Mouse (Mus musculus): ENCODE measurements around the gene Camkv.

Camkv gene

DNA sequence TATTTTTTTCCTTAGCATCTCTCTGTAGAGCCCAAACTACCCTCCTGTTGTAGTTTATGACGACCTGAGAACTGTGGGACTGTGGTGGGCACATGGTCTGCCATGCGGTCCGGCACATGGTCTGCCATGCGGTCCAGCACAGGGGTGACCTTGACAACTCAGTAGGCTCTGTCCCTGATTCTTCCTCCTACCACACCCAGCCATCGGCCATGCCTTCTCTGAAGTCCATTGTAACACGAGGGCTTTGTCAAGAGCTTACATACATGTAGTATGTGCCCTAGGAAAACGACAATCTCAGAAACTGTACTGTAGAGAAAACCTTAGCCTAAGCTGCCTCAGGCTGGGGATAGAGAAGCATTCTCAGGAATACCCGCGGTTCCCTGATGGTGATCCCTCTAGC, 29.2 kb downstream of the Camkv start:
- DNase-seq = no peak

DNA sequence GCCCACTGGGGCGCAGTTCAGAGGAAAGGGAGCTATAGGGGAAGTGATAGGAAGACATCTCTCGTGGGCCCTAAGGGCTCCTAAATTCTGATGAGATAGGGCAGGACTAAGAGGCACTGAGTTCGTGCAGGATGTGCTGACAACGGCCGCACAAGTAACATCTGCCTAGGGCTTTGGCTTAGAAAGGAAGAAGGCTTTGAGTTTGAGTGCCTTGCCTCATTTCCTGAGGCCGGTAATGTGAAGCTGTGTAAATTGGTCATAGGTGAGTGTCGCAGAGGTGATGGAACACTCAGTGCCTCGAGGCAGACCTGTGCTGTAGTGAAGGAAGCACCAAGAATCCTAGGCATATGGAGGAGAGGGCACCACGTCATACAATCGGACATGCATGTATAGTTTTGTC, 31.2 kb downstream of the Camkv start:
- no peak for DNase-seq

DNA sequence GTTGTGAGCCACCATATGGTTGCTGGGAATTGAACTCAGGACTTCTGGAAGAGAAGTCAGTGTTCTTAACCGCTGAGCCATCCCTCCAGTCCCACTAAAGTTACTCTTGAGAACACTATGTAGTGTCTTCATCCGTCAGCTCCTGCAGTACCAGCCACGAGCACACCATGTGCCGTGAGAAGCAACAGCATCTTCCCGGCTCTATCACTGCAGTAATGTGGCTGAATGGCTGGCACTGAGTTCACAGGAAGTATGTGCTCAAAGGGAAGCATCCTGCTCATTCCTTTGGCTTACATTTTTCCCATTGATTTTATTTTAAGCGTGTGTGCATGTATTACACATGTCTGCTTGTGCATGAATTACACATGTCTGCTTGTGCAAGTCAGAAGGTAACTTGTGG, 32.0 kb downstream of the Camkv start:
- DNase-seq = no peak

DNA sequence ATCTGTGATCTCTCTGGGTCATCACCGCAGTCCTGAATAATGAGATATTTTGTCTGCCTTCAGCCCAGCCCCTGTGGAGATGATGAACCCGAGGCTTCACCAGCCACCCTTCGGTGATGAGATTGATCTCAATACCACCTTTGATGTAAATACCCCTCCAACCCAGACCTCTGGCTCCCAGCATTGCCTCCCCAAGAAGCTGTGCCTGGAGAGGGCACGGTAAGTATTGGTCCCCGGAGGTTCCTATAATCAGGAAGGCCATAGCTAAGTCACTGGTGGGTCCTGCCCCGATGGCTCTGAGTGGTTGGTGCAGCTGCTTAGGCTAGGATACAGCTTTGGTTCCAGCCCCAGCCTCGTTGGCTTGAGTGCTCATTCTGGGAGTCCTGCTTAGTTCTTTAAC, 33.1 kb downstream of the Camkv start:
- no peak for DNase-seq

DNA sequence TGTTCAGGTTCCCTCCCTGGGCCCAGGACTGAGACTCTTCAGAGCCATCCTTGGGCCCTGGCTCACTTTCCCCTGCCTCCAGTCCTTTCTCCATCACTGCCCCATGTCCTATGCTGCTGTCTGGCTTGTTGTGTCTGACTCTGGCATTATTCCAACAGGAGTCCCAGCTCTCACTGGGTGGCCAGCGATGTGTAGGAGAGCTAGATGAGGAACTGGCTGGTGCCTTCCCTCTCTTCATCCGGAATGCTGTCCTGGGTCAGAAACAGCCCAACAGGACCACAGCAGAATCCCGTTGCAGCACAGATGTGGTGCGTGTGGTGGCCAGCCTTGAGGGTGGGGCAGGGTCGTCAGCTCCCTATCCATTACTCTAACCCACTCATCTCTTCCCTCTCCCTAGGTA, 34.8 kb downstream of the Camkv start:
- DNase-seq = no peak

DNA sequence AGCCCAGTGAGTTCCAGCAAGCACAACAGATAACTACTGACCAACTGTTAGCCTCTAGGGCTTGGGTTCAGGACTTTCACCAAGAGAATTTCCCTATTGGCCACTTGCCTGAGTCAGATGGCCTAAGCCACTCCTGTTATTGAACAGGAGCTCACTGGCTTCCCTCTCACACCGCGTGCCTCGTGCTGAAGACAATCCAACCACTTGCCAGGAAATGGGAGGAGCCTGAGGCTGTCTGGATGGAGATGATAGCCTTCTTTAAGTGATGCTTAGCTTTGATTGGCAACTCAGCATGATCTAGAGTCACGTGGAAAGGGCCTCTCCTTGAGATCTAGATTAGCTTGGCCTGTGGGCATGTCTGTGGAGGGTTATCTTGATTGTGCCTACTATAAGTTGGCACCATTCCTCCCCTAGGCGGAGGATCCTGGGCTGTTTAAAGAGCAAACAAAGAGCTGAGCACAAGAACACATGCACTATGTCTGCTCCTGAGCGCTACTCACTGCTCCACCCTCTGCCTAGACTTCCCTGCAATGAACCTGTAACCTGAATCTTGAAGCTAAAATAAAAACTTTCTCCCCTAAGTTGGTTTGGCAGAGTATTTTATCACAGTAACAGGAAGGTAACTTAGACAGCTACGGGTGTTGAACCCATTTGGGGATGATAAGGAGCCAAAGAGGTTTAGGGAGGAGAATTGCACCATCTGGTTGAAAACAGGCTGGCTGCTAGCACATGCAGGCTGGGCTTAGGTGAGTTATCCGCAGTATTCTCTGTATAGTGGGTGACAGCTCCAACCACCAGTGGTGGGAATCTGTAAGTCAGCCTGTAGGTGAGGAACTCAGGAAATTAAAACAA, 36.4 kb downstream of the Camkv start:
- no peak for DNase-seq

DNA sequence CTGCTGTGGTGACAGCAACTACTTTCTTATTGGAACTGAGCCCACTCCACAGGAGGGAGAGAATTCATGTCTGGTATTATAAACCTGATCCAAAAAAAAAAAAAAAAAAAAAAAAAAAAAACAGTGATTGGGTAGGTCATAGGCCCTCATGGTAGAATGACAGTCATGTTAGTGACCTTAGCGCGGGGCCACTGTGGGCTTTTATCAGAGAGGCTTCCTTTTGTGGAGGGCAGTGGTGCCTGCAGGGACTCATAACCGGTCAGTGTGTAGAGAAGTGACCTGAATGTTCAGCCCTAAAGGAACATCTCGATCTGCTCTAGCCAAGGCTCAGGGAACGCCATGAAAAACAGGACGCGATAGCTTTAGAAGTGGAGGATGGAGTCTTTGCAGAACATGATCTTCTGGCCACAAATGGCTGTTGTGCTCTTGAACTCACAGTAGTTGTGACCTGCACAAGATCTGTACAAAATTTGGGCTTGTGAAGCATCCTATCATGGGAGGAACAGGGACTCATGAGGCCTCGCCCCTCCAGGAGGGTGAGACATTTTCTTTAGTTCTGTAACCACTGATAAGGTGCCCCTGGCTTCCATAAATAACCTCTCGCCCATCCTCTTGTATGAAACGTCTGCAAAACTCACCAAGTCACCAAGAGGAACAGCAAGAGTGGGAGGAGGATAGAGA, 39.2 kb downstream of the Camkv start:
- DNase-seq = no peak

DNA sequence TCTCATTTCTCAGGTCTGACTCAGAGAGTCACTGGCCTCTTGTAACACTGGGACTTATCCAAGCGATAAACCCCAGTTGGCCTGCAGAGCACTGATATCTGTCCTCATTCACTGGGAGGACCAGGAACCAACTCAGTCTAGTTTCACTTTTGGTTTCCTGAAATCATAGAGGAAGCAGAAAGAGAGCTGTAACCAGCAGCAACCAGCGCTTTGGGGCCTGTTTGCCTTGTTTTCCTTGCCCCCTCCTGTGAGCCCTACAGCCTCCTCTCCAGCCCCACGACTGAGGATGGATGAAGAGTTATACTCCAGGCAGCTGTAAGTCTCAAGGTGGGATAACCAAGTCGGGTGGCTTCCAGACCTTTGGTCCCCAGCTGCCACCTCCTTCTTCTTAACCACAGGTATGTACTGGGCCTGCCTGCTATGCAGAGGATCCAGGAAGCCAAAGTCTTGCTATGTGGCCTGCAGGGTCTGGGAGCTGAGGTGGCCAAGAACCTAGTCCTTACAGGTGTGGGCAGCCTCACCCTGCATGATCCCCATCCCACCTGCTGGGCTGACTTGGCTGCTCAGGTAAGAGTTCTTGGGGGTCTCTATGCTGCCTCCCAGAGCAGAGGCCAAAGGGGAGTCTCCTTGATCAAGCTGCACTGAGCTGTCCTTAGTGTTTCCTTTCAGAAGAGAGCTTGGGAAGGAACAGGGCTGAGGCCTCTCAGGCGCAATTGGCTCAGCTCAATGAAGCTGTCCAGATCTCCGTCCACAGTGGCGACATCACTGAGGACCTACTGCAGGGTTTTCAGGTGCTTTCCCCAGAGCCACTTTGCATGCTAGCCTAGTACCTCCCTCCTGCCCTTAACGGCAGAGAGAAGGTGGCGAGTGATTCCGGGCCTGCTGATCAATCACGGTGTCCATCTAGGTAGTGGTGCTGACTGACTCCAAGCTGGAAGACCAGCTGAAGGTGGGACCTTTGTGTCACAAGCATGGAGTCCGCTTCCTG, 40.2 kb downstream of the Camkv start, which contains the start of gene Uba7:
Uba7 (plus strand) TSS at position 107 of the 988 bp plus-strand sequence.
- DNase-seq = no peak

DNA sequence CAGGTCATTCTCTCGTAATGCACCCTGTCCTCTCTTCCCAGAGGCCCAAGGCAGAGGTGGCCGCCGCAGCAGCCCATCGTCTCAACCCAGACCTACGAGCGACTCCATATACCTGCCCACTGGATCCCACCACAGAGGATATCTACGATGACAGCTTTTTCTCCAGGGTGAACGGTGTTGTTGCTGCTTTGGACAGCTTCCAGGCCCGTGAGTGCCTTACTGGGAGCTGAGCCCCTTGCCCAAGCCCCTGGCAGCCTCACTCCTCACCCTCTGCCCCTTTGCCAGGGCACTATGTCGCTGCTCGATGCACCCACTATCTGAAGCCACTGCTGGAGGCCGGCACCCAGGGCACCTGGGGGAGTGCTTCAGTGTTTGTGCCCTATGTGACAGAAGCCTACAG, 43.3 kb downstream of the Camkv start:
- no peak for DNase-seq

DNA sequence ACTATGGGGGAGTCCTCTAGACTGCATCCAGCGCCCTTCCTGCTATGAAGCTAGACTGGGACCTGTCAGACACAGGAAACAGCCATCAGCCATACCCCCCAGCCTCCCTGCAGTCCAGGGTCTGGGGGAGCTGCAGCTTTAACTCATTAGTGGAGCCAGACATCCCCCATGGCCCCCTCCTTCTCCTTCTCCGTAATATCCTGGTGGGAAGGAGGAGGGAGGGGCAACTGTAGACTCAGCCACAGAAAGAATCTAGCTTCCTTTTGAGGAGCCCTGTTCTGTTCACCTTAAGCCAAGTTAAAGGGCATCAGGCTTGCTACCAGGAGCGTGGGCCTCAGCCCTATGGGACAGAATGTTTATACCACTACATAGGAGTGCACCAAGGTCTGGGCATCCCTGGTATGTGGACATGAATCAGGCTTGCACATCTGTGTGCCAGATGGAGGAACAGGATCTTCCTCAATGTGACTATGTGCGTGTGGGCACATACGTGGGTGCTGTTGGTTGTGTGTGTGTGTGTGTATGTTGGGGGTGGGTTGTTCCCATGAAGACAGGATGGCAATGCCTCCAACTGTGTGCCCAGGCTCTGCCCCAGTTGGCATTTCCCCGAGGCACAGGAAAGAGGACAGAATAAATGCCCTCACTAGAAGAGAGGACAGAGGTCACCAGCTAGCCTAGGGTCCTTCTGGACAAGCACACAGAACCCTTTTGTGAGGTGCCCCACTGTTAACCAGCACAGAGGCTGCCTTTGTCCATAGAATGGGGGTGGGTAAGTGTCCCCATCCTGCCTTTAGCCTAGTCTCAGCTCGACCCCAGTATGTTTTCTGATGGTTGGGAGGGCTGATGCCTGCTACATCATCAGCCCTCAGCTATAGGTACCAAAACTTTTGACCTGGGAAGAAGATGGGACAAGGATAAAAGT, 46.5 kb downstream of the Camkv start:
- peak; percentile 89 for DNase-seq

DNA sequence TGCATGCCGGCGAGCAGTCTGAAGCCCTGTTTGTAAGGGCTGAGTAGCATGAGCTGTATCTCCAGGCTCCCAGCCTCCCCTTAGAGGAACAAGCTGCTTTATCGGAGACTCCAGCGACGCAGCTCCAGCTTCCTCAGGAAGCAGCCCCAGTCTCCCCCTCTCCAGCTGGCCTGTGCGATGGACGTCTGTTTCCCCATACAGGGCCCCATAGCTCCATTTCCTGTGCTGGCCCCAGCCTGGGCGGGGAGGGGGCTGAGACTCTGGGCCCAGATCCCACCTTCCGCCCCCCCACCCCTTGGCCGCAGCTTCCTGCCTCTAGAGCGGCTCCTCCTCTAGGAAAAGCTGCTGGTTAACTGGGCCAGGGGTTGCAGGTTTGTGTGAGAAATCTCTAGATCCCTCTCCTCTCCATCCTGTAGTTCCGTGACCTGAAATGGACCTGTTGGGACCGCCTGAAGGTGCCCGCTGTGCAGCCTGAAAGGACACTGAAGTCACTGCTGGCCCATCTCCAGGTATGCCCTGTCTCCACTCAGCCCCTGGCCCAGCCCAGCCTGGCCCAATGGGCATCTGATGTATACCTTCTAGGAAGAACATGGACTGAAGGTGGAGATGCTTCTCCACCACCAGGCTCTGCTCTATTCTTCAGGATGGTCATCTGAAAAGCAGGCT, 47.3 kb downstream of the Camkv start, which contains the start of gene Gm20661:
Gm20661 (plus strand) TSS at position 378 of the 666 bp plus-strand sequence.
- peak; percentile 90 for DNase-seq

DNA sequence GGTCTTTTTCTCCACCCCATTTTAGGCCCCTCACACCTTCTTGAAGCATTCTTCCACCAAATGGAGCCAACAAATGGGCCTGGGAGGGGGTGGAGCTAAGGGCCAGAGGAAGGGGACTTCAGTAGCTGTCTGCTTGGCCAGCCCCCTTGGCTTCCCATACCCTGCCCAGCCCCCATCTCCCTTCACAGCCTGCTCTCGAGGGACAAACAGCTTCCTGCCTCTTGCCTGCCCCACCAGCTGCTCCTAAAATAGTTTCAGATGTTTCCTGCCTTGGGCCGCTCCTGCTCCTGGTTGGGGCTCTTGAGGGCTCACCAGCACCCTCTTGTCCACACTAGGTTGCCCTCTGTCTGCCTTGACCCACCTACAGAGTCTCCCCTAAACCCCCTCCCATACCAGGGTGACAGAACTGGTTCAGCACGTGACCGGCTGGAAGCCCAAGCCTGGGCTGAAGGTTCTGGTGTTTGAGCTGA, 48.0 kb downstream of the Camkv start:
- DNase-seq = peak; percentile 92

DNA sequence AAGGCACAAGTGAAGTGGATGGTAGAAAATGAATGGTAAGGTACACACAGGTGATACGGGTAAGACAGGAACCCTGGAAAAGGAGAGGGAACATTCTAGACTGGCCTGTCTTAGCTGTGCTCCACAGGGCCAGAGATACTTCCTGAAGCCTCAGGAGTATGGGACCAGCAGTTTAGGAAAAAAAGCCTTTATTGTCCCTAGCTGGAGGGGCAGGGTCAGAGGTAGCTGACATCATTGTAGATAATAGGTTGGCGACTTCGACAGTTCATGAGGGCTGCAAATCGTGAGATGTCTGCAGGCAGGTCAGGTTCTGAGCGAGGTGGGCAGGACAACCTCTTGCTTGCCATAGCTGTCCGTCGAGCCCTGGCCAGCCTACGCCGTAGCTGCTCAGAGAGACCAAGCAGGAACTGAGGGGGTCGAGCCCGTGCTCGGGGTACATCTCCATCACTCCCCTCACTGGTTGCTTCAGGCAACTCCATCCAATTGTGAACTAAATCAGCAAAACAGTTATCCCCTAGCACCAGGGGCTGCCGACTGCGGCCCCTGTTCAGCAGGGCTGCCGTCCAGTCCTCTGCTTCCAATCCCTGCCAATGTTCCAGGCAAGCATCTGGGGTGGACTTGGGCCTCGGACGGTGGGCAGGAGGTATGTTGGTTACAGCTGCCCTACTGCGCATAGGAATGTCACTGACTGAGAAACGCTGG, 48.7 kb downstream of the Camkv start:
- peak; percentile 27 for DNase-seq

DNA sequence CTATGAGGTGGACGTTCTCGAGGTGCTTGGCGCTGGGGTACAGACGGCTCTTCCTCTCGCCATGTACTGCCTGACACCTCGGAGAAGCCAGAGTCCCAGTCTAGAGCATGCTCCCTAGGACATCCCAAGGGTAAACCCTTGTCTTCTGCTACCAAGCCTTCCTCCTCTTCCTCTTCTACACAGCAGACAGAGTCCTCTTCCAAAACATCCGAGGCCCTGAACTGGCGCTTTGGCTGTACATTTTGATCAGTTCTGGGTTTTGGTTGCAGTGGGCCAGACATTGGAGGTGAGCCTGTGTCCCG, 49.2 kb downstream of the Camkv start:
- DNase-seq = no peak

DNA sequence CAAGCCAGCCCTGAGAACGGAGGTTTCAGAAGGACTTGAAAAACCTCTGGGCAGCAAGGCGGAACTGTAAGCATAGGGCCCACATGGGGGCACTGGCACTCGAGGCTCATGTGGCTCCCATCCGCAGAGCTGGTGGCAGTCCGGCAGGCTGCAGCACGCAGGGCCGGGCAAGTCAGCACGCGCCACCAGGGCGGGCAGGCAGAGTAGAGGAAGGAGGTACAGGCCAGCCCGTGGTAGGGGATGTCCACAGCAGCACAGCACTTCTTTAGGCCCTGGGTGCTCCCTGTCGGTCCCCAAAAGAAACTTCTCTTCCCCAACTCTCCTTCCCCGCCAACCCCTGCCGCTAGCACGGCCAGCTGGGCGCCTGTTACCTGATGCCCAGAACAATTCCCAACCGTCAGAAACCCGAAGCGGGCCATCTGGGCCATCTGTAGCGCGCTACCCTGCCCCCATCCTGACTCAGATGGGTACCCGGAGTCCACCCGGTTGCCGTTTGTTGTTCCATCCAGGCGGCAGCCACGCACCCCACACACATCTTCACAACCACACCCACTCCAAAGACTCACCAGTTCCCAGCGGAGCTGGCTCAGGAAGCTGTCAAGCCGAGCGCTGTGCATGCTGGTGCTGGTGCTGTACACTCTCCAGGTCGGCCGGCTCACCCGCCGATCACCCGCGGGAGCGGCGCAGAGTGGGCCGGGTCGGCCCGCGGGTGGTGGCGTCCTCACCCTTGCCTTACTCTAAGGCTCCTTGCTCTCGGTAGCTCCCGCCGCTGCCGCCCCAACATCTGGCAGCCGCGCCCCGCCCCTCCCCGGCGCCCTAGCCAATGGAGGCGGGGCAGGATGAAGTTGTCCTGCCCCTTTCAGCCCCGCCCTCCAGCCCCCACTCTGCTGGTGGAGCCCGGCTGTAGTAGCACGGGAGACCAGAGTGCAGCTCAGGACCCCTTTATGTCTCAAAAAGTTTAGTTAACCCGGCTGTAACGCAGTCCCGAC, 50.0 kb downstream of the Camkv start, which contains the start of gene Inka1:
Inka1 (minus strand) TSS at position 749 of the 989 bp plus-strand sequence.
- DNase-seq = peak; percentile 94

DNA sequence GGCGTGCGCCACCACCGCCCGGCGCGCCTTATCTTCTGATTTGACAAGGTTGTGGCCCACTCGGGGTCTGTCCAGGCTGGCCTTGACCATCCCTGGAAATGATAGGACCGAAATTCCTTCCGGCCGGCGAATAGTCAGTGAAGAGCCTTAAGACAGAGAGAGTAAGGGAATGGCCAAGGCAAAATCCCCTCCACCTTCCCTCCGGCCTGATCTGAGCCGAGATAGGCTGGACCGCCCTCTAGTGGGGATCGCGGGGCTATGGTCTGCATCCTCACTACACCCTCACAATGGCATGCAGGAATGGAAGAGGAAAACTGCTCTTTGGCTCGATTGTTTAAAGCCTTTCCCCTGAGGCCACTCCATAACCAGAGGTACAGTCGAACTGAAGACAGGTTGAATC, 50.9 kb downstream of the Camkv start:
- DNase-seq = peak; percentile 92

DNA sequence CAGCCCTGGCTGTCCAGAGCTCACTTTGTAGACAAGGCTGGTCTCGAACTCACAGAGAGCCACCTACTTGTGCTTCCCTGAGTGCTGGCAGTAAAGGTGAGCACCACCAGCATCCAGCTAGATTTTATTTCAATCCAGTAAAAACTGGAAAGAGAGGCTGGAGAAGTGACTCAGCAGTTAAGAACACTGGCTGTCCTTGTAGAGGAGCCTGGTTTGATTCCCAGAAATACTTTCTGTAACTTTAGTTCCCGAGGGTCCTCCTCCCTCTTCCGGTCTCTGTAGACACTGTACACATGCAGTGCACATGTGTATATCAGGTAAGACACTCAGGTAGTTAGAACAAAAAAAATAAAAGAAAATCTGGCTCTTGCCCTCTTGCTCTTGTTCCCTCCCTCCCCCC, 52.5 kb downstream of the Camkv start:
- no peak for DNase-seq

DNA sequence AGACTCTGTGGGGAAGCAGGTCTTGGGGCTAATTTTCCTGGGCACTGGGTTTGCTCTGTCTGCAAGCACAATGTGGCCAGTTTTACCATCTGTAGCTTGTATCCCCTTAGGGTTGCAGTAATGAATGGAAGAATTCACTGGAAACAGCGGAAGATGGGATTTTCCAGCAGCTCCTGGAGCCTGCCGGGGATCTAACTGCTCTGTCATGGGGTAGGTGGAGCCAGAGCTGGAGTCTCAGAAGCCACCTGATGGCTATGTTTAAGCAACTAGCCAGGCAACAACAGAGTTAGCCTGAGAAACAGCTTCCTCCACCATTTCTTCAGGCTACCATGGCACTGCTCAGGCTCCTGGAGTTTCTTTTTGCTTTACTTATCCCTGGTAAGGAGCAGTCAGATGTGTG, 56.7 kb downstream of the Camkv start, which contains the start of gene Cdhr4:
Cdhr4 (plus strand) TSS at position 301 of the 400 bp plus-strand sequence.
- no peak for DNase-seq

DNA sequence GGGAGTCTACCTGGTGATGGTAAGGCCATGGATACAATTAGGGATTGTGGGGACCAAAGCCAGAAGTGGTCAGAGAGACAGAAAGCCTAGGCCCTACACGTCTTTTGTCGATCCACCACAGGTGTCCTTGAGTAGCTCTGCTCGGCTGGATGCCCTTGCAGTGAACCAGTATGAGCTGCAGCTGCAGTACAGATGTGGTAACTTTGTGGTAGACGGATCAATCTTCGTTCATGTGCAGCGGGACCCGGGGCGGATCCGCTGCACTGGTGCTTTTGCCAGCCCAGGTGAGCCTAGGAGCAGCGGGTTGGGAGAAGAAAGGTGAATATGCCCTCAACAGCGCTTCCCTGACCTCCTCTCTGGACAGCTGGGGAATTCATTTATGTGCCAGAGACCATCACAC, 57.5 kb downstream of the Camkv start:
- DNase-seq = no peak
